ENCODE assay signal across 21 mouse cellular contexts in genomic region chr4:48078213-48078612, GRCm38 (mm10). TPM values are rescaled to one million over a fixed set of nuclear protein-coding genes. Genes with fewer than 3 reads are reported as not detected.
DNase-seq lines count a peak whose midpoint lies in the region; ATAC-seq lines count a peak whose summit lies in the region.
"Had no signal": no experiment of that assay in that cellular context is flagged by ENCODE, and none has a peak within 500 bp of the region (broad histone marks: within the 10 kb centered on the region; RNA-seq: fewer than 3 reads in every experiment).

No protein-coding gene starts in this region.

- H3K4me3 ChIP-seq in intestine, embryonic 14.5 days (ENCODE audit: low read depth, low read length), result no peak overlapping the region
- no peak overlapping the region for H3K4me3 ChIP-seq in intestine, embryonic 15.5 days (replicated peaks)
- H3K4me3 ChIP-seq in midbrain, embryonic 11.5 days (ENCODE audit: low read depth, low read length), result no peak overlapping the region
- H3K4me3 ChIP-seq in midbrain, embryonic 16.5 days (ENCODE audit: low read depth, low read length), result no peak overlapping the region
- H3K4me3 ChIP-seq in stomach, embryonic 15.5 days (replicated peaks), result no peak overlapping the region
- H3K4me3 ChIP-seq: embryonic facial prominence, embryonic 12.5 days; hindbrain, embryonic 10.5 days; midbrain, embryonic 12.5 days had no signal

- WGBS in intestine, embryonic 14.5 days, result 6% methylated on average over 4 of the region's 4 CpGs
- 12% methylated on average over 4 of the region's 4 CpGs for WGBS in intestine, embryonic 15.5 days
- 18% methylated on average over 4 of the region's 4 CpGs for WGBS in midbrain, embryonic 11.5 days
- WGBS in midbrain, embryonic 16.5 days, result 27% methylated on average over 4 of the region's 4 CpGs
- WGBS in stomach, embryonic 15.5 days, result 4% methylated on average over 4 of the region's 4 CpGs

- H3K36me3 ChIP-seq in intestine, embryonic 14.5 days (ENCODE audit: control insufficient read depth, insufficient read depth, low read length), result no peaks in the 10 kb centered on the region
- no peaks in the 10 kb centered on the region for H3K36me3 ChIP-seq in intestine, embryonic 15.5 days
- no peaks in the 10 kb centered on the region for H3K36me3 ChIP-seq in midbrain, embryonic 11.5 days (ENCODE audit: control insufficient read depth, insufficient read depth, low read length)
- H3K36me3 ChIP-seq in midbrain, embryonic 16.5 days (ENCODE audit: control insufficient read depth, insufficient read depth, low read length), result no peaks in the 10 kb centered on the region
- no peaks in the 10 kb centered on the region for H3K36me3 ChIP-seq in stomach, embryonic 15.5 days
- H3K36me3 ChIP-seq: embryonic facial prominence, embryonic 12.5 days; G1E; hindbrain, embryonic 10.5 days; midbrain, embryonic 12.5 days had no signal

- no peak for ATAC-seq in intestine, embryonic 14.5 days (replicated peaks; ENCODE audit: low FRiP score, low TSS enrichment, low read depth)
- no peak for ATAC-seq in intestine, embryonic 15.5 days
- peak; percentile 14; the same call in 1 of the 2 replicates for ATAC-seq in midbrain, embryonic 11.5 days (ENCODE audit: low FRiP score)
- ATAC-seq in midbrain, embryonic 16.5 days, result no peak
- no peak for ATAC-seq in stomach, embryonic 15.5 days (ENCODE audit: insufficient read depth, low FRiP score, low read depth)
- ATAC-seq: CD4-positive, CD25-positive, alpha-beta regulatory T cell, adult 4 months; forebrain, postnatal 0 days; inflammation-experienced regulatory T-cells, adult 6 months had no signal

- no peak overlapping the region for H3K27ac ChIP-seq in intestine, embryonic 14.5 days (ENCODE audit: low read depth)
- H3K27ac ChIP-seq in intestine, embryonic 15.5 days, result no peak overlapping the region
- no peak overlapping the region for H3K27ac ChIP-seq in midbrain, embryonic 11.5 days (ENCODE audit: low read depth, low read length)
- H3K27ac ChIP-seq in midbrain, embryonic 16.5 days (ENCODE audit: low read length), result no peak overlapping the region
- H3K27ac ChIP-seq in stomach, embryonic 15.5 days, result no peak overlapping the region
- H3K27ac ChIP-seq: embryonic facial prominence, embryonic 12.5 days; hindbrain, embryonic 10.5 days; midbrain, embryonic 12.5 days had no signal

- H3K9me3 ChIP-seq in intestine, embryonic 14.5 days (ENCODE audit: control insufficient read depth, low read length), result no peaks in the 10 kb centered on the region
- H3K9me3 ChIP-seq in intestine, embryonic 15.5 days, result no peaks in the 10 kb centered on the region
- H3K9me3 ChIP-seq in midbrain, embryonic 11.5 days (ENCODE audit: control insufficient read depth, low read length), result no peaks in the 10 kb centered on the region
- H3K9me3 ChIP-seq in midbrain, embryonic 16.5 days (replicated peaks; ENCODE audit: control insufficient read depth, low read length, poor library complexity, severe bottlenecking), result no peaks in the 10 kb centered on the region
- no peaks in the 10 kb centered on the region for H3K9me3 ChIP-seq in stomach, embryonic 15.5 days
- H3K9me3 ChIP-seq: embryonic facial prominence, embryonic 12.5 days; G1E; hindbrain, embryonic 10.5 days; midbrain, embryonic 12.5 days had no signal

- no peak overlapping the region for H3K9ac ChIP-seq in intestine, embryonic 14.5 days (ENCODE audit: low read length)
- no peak overlapping the region for H3K9ac ChIP-seq in intestine, embryonic 15.5 days
- no peak overlapping the region for H3K9ac ChIP-seq in midbrain, embryonic 11.5 days (ENCODE audit: low read length)
- no peak overlapping the region for H3K9ac ChIP-seq in midbrain, embryonic 16.5 days (ENCODE audit: low read depth, low read length)
- no peak overlapping the region for H3K9ac ChIP-seq in stomach, embryonic 15.5 days
- H3K9ac ChIP-seq: embryonic facial prominence, embryonic 12.5 days; forebrain, postnatal 0 days; midbrain, embryonic 12.5 days had no signal

- H3K27me3 ChIP-seq in intestine, embryonic 14.5 days (replicated peaks; ENCODE audit: control insufficient read depth, insufficient read depth, low read length), result no peaks in the 10 kb centered on the region
- no peaks in the 10 kb centered on the region for H3K27me3 ChIP-seq in intestine, embryonic 15.5 days (replicated peaks)
- H3K27me3 ChIP-seq in midbrain, embryonic 11.5 days (ENCODE audit: control insufficient read depth, insufficient read depth, low read length), result no peaks in the 10 kb centered on the region
- H3K27me3 ChIP-seq in midbrain, embryonic 16.5 days (ENCODE audit: control insufficient read depth, insufficient read depth, low read depth, low read length), result no peaks in the 10 kb centered on the region
- no peaks in the 10 kb centered on the region for H3K27me3 ChIP-seq in stomach, embryonic 15.5 days (replicated peaks)
- H3K27me3 ChIP-seq: embryonic facial prominence, embryonic 12.5 days had no signal

- H3K4me1 ChIP-seq in intestine, embryonic 14.5 days (replicated peaks; ENCODE audit: control insufficient read depth, insufficient read depth, low read length), result peaks cover 17% of the 10 kb centered on the region
- H3K4me1 ChIP-seq in intestine, embryonic 15.5 days (replicated peaks), result peaks cover 4% of the 10 kb centered on the region
- peaks cover 15% of the 10 kb centered on the region for H3K4me1 ChIP-seq in midbrain, embryonic 11.5 days (ENCODE audit: control insufficient read depth, insufficient read depth, low read length)
- peaks cover 7% of the 10 kb centered on the region; the same call in 1 of the 2 replicates for H3K4me1 ChIP-seq in midbrain, embryonic 16.5 days (ENCODE audit: control insufficient read depth, insufficient read depth, low read length)
- peaks cover 13% of the 10 kb centered on the region; the same call in 1 of the 2 replicates for H3K4me1 ChIP-seq in stomach, embryonic 15.5 days

- peak overlapping the region; percentile 22; the same call in 1 of the 2 replicates for H3K4me2 ChIP-seq in intestine, embryonic 14.5 days (ENCODE audit: low read length)
- no peak overlapping the region for H3K4me2 ChIP-seq in intestine, embryonic 15.5 days (replicated peaks)
- no peak overlapping the region for H3K4me2 ChIP-seq in midbrain, embryonic 11.5 days
- H3K4me2 ChIP-seq in midbrain, embryonic 16.5 days (ENCODE audit: low read length), result no peak overlapping the region
- H3K4me2 ChIP-seq in stomach, embryonic 15.5 days, result peak overlapping the region; percentile 8; the same call in 1 of the 2 replicates
- H3K4me2 ChIP-seq: embryonic facial prominence, embryonic 12.5 days; midbrain, embryonic 12.5 days had no signal

- no peak for DNase-seq in intestine, embryonic 14.5 days (ENCODE audit: low spot score)
- no peak for DNase-seq in midbrain, embryonic 11.5 days (ENCODE audit: low spot score, missing footprints)
- peak; percentile 7 for DNase-seq in embryo, embryonic 9.5 days (ENCODE audit: extremely low spot score)
- no peak for DNase-seq in layer of hippocampus, adult 8-10 months (ENCODE audit: low spot score in 2 of 2)
- DNase-seq: cerebellum, postnatal 10 days; forebrain, postnatal 0 days; kidney, postnatal 4 days; lung, adult 18-20 months; lung, postnatal 4 days; spleen, adult 18-20 months; thymus, postnatal 36 days had no signal

RNA-seq across cellular contexts. Expression of gene Nr4a3, which starts 33.3 kb away (rescaled TPM):
- 0.15 TPM in 1 of 2 replicates, not detected in the other for polyA plus RNA-seq in intestine, embryonic 14.5 days (2014; fragmentation: Nextera tagmentation; extraction: Ambion mirVana)
- 0.19 and 0.23 TPM in 2 replicates for polyA plus RNA-seq in intestine, embryonic 15.5 days (2015; fragmentation: Nextera tagmentation; extraction: Ambion mirVana)
- 0.68 and 0.77 TPM in 2 replicates for polyA plus RNA-seq in midbrain, embryonic 11.5 days (2014; fragmentation: Nextera tagmentation; extraction: Ambion mirVana)
- 1.4 and 1.6 TPM in 2 replicates for polyA plus RNA-seq in midbrain, embryonic 16.5 days (2015; fragmentation: Nextera tagmentation; extraction: Ambion mirVana)
- polyA plus RNA-seq in stomach, embryonic 15.5 days (2015; fragmentation: Nextera tagmentation; extraction: Ambion mirVana), result 0.10 and 0.21 TPM in 2 replicates
- total RNA-seq in layer of hippocampus, adult 8-10 months (2022), result 10 to 100 TPM; 49.2 to 68.0 (median 60.0) TPM
- polyA plus RNA-seq: liver, adult 2 months had no signal

RNA-seq across cellular contexts. Expression of gene Stx17, which starts 46.5 kb away (rescaled TPM):
- 26.8 and 29.0 TPM in 2 replicates for polyA plus RNA-seq in intestine, embryonic 14.5 days (2014; fragmentation: Nextera tagmentation; extraction: Ambion mirVana)
- 25.6 and 27.1 TPM in 2 replicates for polyA plus RNA-seq in intestine, embryonic 15.5 days (2015; fragmentation: Nextera tagmentation; extraction: Ambion mirVana)
- 23.6 and 24.7 TPM in 2 replicates for polyA plus RNA-seq in midbrain, embryonic 11.5 days (2014; fragmentation: Nextera tagmentation; extraction: Ambion mirVana)
- polyA plus RNA-seq in midbrain, embryonic 16.5 days (2015; fragmentation: Nextera tagmentation; extraction: Ambion mirVana), result 27.4 and 28.8 TPM in 2 replicates
- polyA plus RNA-seq in stomach, embryonic 15.5 days (2015; fragmentation: Nextera tagmentation; extraction: Ambion mirVana), result 28.8 and 29.6 TPM in 2 replicates
- 10 to 100 TPM; 21.0 to 27.3 (median 26.2) TPM for total RNA-seq in layer of hippocampus, adult 8-10 months (2022)

Comparison
In these comparisons a context has a peak if more than half of its experiments do, and no peak if none do; other contexts are left out.
1. H3K4me2 ChIP-seq: peak in intestine, embryonic 14.5 days (single experiment) and stomach, embryonic 15.5 days (single experiment); none in intestine, embryonic 15.5 days (single experiment), midbrain, embryonic 11.5 days (single experiment) and midbrain, embryonic 16.5 days (single experiment).